Mouse (Mus musculus) limb, embryonic 13.5 days (tissue): ENCODE measurements around the gene 2310050C09Rik. TPM values are rescaled to one million over a fixed set of nuclear protein-coding genes. Genes with fewer than 3 reads are reported as not detected.
A peak's percentile ranks its signal among the peaks of the same experiment; 100 is the strongest.

Experiments used
- ATAC-seq: fragments of 200-750 bp; cut with Nextera tagmentation; 2 replicates; pipeline ENCODE4 v1.8.0; 2017; ENCODE audit warnings: low read depth, moderate number of reproducible peaks, moderate TSS enrichment; ENCODE audit not compliant: low FRiP score
- H3K27ac ChIP-seq: fragments of 300-500 bp; sonication (generic); 2 replicates; pipeline ENCODE4 v1.5.1; 2015; ENCODE audit warnings: inconsistent platforms, mild to moderate bottlenecking, moderate library complexity
- H3K27me3 ChIP-seq: fragments of 300-500 bp; sonication (generic); 2 replicates; pipeline ENCODE4 v1.6.1; 2015; ENCODE audit warnings: mild to moderate bottlenecking, inconsistent platforms
- H3K36me3 ChIP-seq: fragments of 300-500 bp; sonication (generic); 2 replicates; pipeline ENCODE4 v1.6.1; 2015; ENCODE audit warnings: inconsistent platforms, mild to moderate bottlenecking, moderate library complexity
- H3K4me1 ChIP-seq: fragments of 300-500 bp; sonication (generic); 2 replicates; pipeline ENCODE4 v1.6.1; 2015; ENCODE audit warnings: inconsistent platforms
- H3K4me2 ChIP-seq: fragments of 300-500 bp; sonication (generic); replicated peaks from 2 replicates; pipeline ENCODE4 v1.6.1; 2015; ENCODE audit warnings: inconsistent platforms, mild to moderate bottlenecking, moderate library complexity
- H3K4me3 ChIP-seq: fragments of 300-500 bp; sonication (generic); 2 replicates; pipeline ENCODE4 v1.5.1; 2015; ENCODE audit warnings: moderate library complexity, mild to moderate bottlenecking, inconsistent platforms
- H3K9ac ChIP-seq: fragments of 300-500 bp; sonication (generic); 2 replicates; pipeline ENCODE4 v1.6.1; 2015; ENCODE audit warnings: mild to moderate bottlenecking, inconsistent platforms
- H3K9me3 ChIP-seq: fragments of 300-500 bp; sonication (generic); 2 replicates; pipeline ENCODE4 v1.6.1; 2016; ENCODE audit warnings: inconsistent platforms
- WGBS: fragments of 180-500 bp; shearing (Covaris S2); methylation state at CpG from one replicate; pipeline ENCODE4 v1.1.7; 2015; 5-methylcytosine and 5-hydroxymethylcytosine counted together
- polyA plus RNA-seq: library from polyadenylated mRNA; unstranded; fragments of >200 nt; fragmentation: Nextera tagmentation; extraction: Ambion mirVana; gene quantifications from 2 replicates; pipeline ENCODE4 v1.2.1, GENCODE M21; 2015

2310050C09Rik gene
- polyA plus RNA-seq, result 0.13 TPM in 1 of 2 replicates, not detected in the other

DNA sequence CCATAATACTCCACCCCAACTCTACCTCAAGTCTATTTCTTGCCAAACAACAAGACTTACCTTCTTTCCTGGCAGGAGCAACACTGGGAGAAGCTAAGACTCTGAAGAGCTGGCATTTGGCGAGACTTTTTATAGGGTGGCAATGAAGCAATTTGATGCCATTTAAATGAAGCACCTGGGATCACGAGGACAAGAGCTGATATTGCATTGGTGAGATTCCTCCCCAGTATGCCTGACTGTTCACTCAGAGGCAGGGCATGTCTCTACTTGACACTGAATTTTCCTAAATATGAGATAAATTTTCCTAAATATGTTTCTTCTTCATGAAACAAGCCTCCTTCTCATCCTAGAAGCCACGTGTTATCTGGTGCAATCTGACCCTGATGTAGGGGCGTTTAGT is at the start of gene 2310050C09Rik:
TSS of gene 2310050C09Rik (minus strand) at position 101 of the 400 bp plus-strand sequence.
- no peaks in the 10 kb centered on the region for H3K36me3 ChIP-seq
- H3K9me3 ChIP-seq, result no peaks in the 10 kb centered on the region
- no peak within 1 kb of the TSS for H3K27ac ChIP-seq
- WGBS, result 66% methylated on average over 4 of the region's 4 CpGs
- H3K27me3 ChIP-seq, result no peaks in the 10 kb centered on the region
- no peak for ATAC-seq
- no peak within 1 kb of the TSS for H3K9ac ChIP-seq
- no peak within 1 kb of the TSS for H3K4me3 ChIP-seq
- H3K4me1 ChIP-seq, result no peaks in the 10 kb centered on the region
- no peak within 1 kb of the TSS for H3K4me2 ChIP-seq

DNA sequence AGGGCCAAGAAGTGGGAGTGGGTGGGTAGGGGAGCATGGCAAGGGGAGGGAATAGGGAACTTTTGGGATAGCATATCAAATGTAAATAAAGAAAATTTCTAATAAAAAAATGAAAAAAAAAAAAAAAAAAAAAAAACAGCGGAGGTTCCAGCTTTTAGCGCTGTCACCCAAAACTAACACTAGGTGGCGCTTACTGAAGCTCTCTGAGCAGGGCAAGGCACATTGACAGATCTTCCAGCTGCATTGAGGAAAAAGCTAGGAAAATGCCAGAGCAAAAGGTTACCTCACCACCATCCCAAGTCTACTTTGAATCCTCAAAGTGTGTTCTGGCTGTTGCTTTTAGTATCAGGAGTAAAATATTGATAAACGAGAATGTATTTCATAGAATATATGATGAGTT is 37.6 kb upstream of the 2310050C09Rik start:
- Histone ChIP-seq H3K36me3 (no peaks in the 10 kb centered on the region), H3K27me3 (no peaks in the 10 kb centered on the region), H3K4me3 (no peak overlapping the region), H3K9ac (no peak overlapping the region), H3K4me1 (no peaks in the 10 kb centered on the region), H3K4me2 (no peak overlapping the region), H3K27ac (no peak overlapping the region), H3K9me3 (no peaks in the 10 kb centered on the region)
- no peak for ATAC-seq
- WGBS, result 26% methylated on average over 4 of the region's 4 CpGs

DNA sequence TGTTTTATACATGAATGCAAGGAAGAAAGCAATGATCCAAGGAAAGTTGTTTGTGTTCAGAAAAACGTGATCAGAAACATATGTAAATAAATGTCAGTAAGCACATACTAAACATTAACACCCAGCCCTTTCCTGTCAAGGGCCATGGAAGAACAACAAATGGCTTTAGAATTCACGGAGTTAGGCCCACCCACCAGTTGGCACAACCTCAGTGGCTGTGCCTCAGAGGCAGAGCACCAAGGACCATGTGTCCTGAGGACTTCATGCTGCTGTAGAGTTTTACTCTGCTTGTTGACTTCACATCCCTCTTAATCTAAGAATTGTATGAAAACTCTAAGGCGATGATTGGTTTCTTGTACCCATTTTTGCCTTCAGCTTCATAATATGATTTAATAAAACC is 35.2 kb upstream of the 2310050C09Rik start:
- Histone ChIP-seq H3K4me1 (no peaks in the 10 kb centered on the region), H3K27me3 (no peaks in the 10 kb centered on the region), H3K4me3 (no peak overlapping the region), H3K9me3 (no peaks in the 10 kb centered on the region), H3K9ac (no peak overlapping the region), H3K4me2 (no peak overlapping the region), H3K36me3 (no peaks in the 10 kb centered on the region), H3K27ac (no peak overlapping the region)
- WGBS, result 46% methylated on average over 3 of the region's 3 CpGs
- ATAC-seq, result no peak

DNA sequence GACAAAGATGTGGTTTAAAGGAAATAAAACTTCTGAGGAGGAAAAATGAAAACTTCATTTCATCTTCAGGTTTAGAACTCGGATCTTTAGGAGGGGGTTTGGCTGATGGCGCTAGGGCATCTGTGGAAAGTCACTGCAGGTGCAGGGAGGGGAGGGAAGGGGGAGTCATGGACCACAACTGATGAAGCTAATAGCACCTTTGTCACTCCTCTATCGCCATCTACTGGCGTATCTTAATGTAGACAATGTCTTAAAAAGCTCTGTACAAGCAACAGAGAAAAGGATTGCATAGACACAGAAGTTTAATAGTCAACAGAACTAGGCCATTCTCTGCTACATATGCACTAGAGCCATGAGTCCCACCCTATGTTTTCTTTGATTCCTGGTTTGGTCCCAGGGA is 33.6 kb upstream of the 2310050C09Rik start:
- no peak overlapping the region for H3K9ac ChIP-seq
- H3K27ac ChIP-seq, result no peak overlapping the region
- H3K4me3 ChIP-seq, result no peak overlapping the region
- H3K4me2 ChIP-seq, result no peak overlapping the region
- 31% methylated on average over 4 of the region's 4 CpGs for whole genome bisulfite sequencing
- no peaks in the 10 kb centered on the region for H3K9me3 ChIP-seq
- H3K27me3 ChIP-seq, result no peaks in the 10 kb centered on the region
- H3K36me3 ChIP-seq, result no peaks in the 10 kb centered on the region
- no peak for ATAC-seq
- H3K4me1 ChIP-seq, result no peaks in the 10 kb centered on the region

DNA sequence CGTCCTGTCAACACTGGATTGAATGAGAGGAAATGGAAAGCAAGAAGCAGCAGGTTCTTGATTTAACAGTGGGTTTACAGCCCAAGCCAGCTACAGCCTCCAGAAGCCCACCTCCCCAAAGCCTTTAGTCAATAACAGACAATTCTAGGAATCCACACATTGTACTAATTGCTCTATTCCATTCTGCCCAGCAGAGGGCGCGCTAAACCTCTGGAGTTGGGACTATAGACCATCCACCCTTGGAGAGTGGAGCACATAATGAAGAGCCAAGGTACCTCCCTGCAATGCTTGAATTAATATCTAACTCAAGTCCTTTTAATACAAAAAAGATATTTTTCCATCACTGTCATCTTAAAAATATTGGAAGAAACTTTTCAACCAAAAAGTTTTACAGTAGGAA is 33.0 kb upstream of the 2310050C09Rik start:
- no peaks in the 10 kb centered on the region for H3K9me3 ChIP-seq
- H3K27me3 ChIP-seq, result no peaks in the 10 kb centered on the region
- H3K4me2 ChIP-seq, result no peak overlapping the region
- H3K27ac ChIP-seq, result no peak overlapping the region
- no peak overlapping the region for H3K4me3 ChIP-seq
- WGBS, result 22% methylated on average over 3 of the region's 3 CpGs
- no peaks in the 10 kb centered on the region for H3K4me1 ChIP-seq
- H3K9ac ChIP-seq, result no peak overlapping the region
- no peak for ATAC-seq
- H3K36me3 ChIP-seq, result no peaks in the 10 kb centered on the region

DNA sequence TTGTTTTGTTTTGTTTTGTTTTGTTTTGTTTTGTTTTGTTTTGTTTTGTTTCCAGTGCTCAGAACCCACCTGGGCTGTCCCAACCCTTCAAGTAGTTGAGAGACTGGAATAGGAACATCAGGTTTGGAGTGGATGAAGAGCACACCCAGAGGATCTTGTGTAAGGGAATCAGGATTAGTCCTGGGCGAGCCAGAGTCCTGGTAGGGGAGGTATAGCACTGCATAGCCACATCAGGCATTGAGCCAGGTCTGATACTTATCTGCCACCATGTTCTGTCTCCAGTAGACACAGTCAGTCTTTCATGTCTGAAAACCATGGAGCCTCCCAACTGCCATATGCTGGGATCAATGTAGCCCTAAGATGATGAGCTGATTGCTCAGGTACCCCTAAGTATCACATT is 24.5 kb upstream of the 2310050C09Rik start:
- WGBS, result 69% methylated on average over 1 of the region's 1 CpGs

DNA sequence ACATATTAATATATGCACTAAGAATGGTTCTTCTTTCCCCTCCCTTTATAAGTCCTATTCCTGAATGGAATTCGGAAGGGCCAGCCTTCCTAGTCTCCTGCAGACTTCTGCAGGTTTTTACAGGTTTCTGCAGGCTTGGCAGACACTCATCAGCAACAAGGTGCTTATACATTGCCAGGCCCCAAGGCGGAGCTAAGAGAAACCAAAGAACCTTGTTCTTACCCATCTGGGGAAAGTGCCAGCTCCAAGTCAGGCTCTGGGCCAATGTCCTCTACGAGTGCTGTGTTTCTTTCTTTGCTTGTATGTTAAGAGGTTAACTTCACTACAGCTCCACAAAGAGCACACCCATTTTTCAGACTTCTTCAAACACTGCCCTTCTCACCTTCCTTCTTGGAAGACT is 24.0 kb upstream of the 2310050C09Rik start:
- no peaks in the 10 kb centered on the region for H3K9me3 ChIP-seq
- no peaks in the 10 kb centered on the region for H3K36me3 ChIP-seq
- no peak overlapping the region for H3K4me3 ChIP-seq
- H3K27ac ChIP-seq, result no peak overlapping the region
- 46% methylated on average over 3 of the region's 3 CpGs for WGBS
- H3K4me1 ChIP-seq, result no peaks in the 10 kb centered on the region
- no peak overlapping the region for H3K9ac ChIP-seq
- H3K27me3 ChIP-seq, result no peaks in the 10 kb centered on the region
- no peak overlapping the region for H3K4me2 ChIP-seq
- ATAC-seq, result peak; percentile 36; the same call in 1 of the 2 replicates

More for the DNA sequence above, 24.5 kb upstream of the 2310050C09Rik start:
- Histone ChIP-seq H3K4me3 (no peak overlapping the region), H3K27me3 (no peaks in the 10 kb centered on the region), H3K4me2 (no peak overlapping the region), H3K9me3 (no peaks in the 10 kb centered on the region), H3K27ac (no peak overlapping the region), H3K36me3 (no peaks in the 10 kb centered on the region), H3K9ac (no peak overlapping the region), H3K4me1 (no peaks in the 10 kb centered on the region)
- ATAC-seq, result no peak

DNA sequence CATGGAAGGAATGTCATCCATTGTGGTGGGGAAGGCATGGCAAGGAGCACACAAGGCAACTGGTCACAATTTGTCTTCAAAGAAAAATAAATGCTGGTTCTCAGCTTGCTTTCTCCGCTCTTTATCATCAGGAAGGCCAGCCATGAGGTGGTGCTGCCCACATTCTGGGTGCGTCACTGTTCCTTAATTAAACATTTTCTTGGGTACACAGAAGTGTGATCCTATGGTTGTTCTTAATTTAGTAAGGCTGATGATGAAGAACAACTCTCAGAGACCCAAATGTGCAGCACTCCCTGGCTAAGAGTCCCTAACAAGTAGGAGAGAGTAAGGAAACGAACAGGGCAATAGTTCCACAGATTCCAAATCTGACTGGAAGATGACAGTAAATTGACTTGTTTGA is 4.2 kb upstream of the 2310050C09Rik start:
- Histone ChIP-seq H3K4me3 (no peak overlapping the region), H3K9me3 (no peaks in the 10 kb centered on the region), H3K27ac (no peak overlapping the region), H3K36me3 (no peaks in the 10 kb centered on the region), H3K9ac (no peak overlapping the region), H3K4me2 (no peak overlapping the region), H3K4me1 (no peaks in the 10 kb centered on the region), H3K27me3 (no peaks in the 10 kb centered on the region)
- WGBS, result 87% methylated on average over 3 of the region's 3 CpGs
- ATAC-seq, result no peak

DNA sequence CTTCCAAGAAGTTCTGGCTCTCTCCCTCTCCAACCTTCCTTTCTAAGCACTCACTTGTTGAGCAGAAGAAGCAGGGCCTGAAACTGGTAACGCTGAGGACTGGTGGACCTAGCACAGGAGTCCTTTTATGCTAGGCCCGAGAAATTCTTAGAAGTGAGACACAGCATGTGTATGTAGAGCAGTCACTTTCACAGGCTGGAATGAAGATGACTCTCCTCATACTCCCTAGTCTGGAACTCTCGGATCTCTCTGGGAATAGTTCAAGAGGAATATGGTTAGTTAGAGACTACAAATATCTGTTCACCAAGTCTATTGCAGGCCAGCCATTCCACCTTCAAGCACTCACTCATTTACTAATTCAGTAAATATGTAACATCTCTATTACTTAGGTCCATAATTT is 18.8 kb downstream of the 2310050C09Rik start, which contains the start of gene Lce1l:
TSS of gene Lce1l (minus strand) at position 101 of the 400 bp plus-strand sequence.
- Histone ChIP-seq H3K4me1 (no peaks in the 10 kb centered on the region), H3K27me3 (no peaks in the 10 kb centered on the region), H3K27ac (no peak within 1 kb of the TSS), H3K36me3 (no peaks in the 10 kb centered on the region), H3K4me2 (no peak within 1 kb of the TSS), H3K9me3 (no peaks in the 10 kb centered on the region), H3K9ac (no peak within 1 kb of the TSS), H3K4me3 (no peak within 1 kb of the TSS)
- no peak for ATAC-seq
- WGBS, result 81% methylated on average over 3 of the region's 3 CpGs

DNA sequence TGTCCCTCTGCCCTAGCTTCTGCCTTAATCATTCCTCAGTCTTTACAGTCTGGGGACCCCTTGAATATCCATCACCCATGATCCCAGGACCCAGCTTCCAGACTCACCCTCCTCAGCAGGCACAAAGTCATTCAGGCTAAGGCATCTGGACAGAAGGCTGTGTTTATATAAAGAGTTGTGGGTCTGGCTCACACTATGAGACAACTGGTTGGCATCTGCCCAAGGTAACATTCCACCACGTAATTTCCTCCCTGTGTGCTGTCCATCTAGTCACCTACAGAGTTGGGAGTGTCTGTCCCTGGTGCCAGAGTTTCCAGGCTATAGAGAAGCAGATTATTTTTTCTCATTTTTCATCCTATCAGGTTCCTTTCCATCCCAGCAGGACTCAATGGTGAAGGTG is 42.9 kb downstream of the 2310050C09Rik start, which contains the start of gene Kprp:
TSS of gene Kprp (minus strand) at position 140 of the 400 bp plus-strand sequence.
- Histone ChIP-seq H3K4me2 (no peak within 1 kb of the TSS), H3K4me1 (no peaks in the 10 kb centered on the region), H3K4me3 (no peak within 1 kb of the TSS), H3K36me3 (no peaks in the 10 kb centered on the region), H3K27me3 (no peaks in the 10 kb centered on the region), H3K27ac (no peak within 1 kb of the TSS), H3K9me3 (no peaks in the 10 kb centered on the region), H3K9ac (no peak within 1 kb of the TSS)
- 56% methylated on average over 1 of the region's 1 CpGs for WGBS
- no peak for ATAC-seq

DNA sequence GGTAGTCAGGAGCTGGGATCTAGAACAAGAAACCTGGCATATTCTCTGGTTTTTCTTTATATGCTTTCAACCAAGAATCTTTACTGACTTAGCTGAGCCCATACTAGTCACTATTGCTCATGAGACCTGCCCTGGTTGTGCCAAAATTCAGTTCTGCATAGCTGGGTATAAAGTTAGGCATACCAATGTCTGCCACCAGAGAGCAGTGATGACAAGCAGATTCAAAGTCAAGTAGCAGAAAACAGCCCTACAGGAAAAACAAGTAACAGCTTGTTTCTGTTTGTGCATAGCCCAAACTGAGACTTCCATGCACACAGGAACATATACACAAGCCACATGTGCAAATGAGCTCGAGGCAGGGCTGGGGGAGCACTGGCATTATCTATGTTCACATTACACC is 44.2 kb downstream of the 2310050C09Rik start:
- Histone ChIP-seq H3K27me3 (no peaks in the 10 kb centered on the region), H3K4me1 (no peaks in the 10 kb centered on the region), H3K9ac (no peak overlapping the region), H3K9me3 (no peaks in the 10 kb centered on the region), H3K4me2 (no peak overlapping the region), H3K4me3 (no peak overlapping the region), H3K36me3 (no peaks in the 10 kb centered on the region), H3K27ac (no peak overlapping the region)
- no peak for ATAC-seq
- whole genome bisulfite sequencing, result 32% methylated on average over 1 of the region's 1 CpGs
